Mouse (Mus musculus) liver, postnatal 0 days (tissue): Measurements from ENCODE around the gene Ces1e. TPM values are rescaled to one million over a fixed set of nuclear protein-coding genes. Genes with fewer than 3 reads are reported as not detected.
"Not testable (repeated sequence)": the region's sequence is repeated elsewhere in the genome, so short reads cannot be mapped to it uniquely, and the experiment has no call there.

Source experiments
- ATAC-seq: fragments of 200-750 bp; cut with Nextera tagmentation; 2 replicates; pipeline ENCODE4 v1.8.0; 2017; ENCODE audit warnings: mild to moderate bottlenecking, moderate library complexity
- DNase-seq: peaks from one replicate; pipeline ENCODE4 v3.0.0-alpha.2; 2016
- H3K27ac ChIP-seq: fragments of 300-500 bp; sonication (generic); 2 replicates; pipeline ENCODE4 v1.5.1; 2014; ENCODE audit warnings: antibody characterized with exemption, moderate library complexity, mild to moderate bottlenecking, low read depth
- H3K27me3 ChIP-seq: fragments of 300-500 bp; sonication (generic); 2 replicates; pipeline ENCODE4 v1.6.1; 2014; ENCODE audit warnings: low read length, control low read depth, mixed read lengths; ENCODE audit not compliant: insufficient read depth
- H3K36me3 ChIP-seq: fragments of 300-500 bp; sonication (generic); replicated peaks from 2 replicates; pipeline ENCODE4 v1.6.1; 2014; ENCODE audit warnings: mild to moderate bottlenecking, control low read depth, low read length, moderate library complexity, mixed read lengths; ENCODE audit not compliant: insufficient read depth
- H3K4me1 ChIP-seq: fragments of 300-500 bp; sonication (generic); 2 replicates; pipeline ENCODE4 v1.6.1; 2014; ENCODE audit warnings: antibody characterized with exemption, mild to moderate bottlenecking, control low read depth; ENCODE audit not compliant: insufficient read depth
- H3K4me2 ChIP-seq: fragments of 300-500 bp; sonication (generic); 2 replicates; pipeline ENCODE4 v1.6.1; 2014; ENCODE audit warnings: low read depth, mild to moderate bottlenecking, low read length, moderate library complexity, mixed read lengths
- H3K4me3 ChIP-seq: fragments of 300-500 bp; sonication (generic); 2 replicates; pipeline ENCODE4 v1.5.1; 2014; ENCODE audit warnings: low read depth, low read length
- H3K9ac ChIP-seq: fragments of 300-500 bp; sonication (generic); replicated peaks from 2 replicates; pipeline ENCODE4 v1.6.1; 2014; ENCODE audit warnings: mild to moderate bottlenecking, moderate library complexity
- H3K9me3 ChIP-seq: fragments of 300-500 bp; sonication (generic); 2 replicates; pipeline ENCODE4 v1.6.1; 2016; ENCODE audit warnings: mild to moderate bottlenecking, control low read depth, low read length, mixed read lengths
- CTCF ChIP-seq: sonication (generic); IDR thresholded peaks from 2 replicates; pipeline ENCODE4 v1.5.1; 2016; ENCODE audit warnings: antibody characterized with exemption, low read depth
- EP300 ChIP-seq: IDR thresholded peaks from 2 replicates; pipeline ENCODE4 v1.6.1; 2016; ENCODE audit warnings: antibody characterized with exemption, low read depth, mild to moderate bottlenecking
- WGBS: fragments of 180-500 bp; shearing (Covaris S2); extraction: QIAGEN DNeasy Blood & Tissue Kit; methylation state at CpG from one replicate; pipeline ENCODE4 v1.1.7; 2014; ENCODE audit not compliant: insufficient replicate concordance; 5-methylcytosine and 5-hydroxymethylcytosine counted together
- polyA plus RNA-seq: library from polyadenylated mRNA; unstranded; fragments of >200 nt; fragmentation: Nextera tagmentation; extraction: Ambion mirVana; gene quantifications from 2 replicates; pipeline ENCODE4 v1.2.1, GENCODE M21; 2015

The Ces1e gene
- polyA plus RNA-seq, 1 experiment from 2014 or later, result 5.4 TPM

- Histone ChIP-seq H3K9ac (no peak overlapping the region), H3K27me3 (no peaks in the 10 kb centered on the region), H3K9me3 (no peaks in the 10 kb centered on the region), H3K36me3 (no peaks in the 10 kb centered on the region), H3K4me3 (no peak overlapping the region), H3K27ac (no peak overlapping the region), H3K4me2 (no peak overlapping the region), H3K4me1 (no peaks in the 10 kb centered on the region)
- DNase-seq (no peak), ATAC-seq (no peak)
- TF ChIP-seq CTCF (no peak), EP300 (no peak)
- 61% methylated on average over 2 of the region's 2 CpGs for WGBS
Measured at GRCm38 (mm10) chr8:93246057-93246456, 16.6 kb upstream of the Ces1e start.

DNA sequence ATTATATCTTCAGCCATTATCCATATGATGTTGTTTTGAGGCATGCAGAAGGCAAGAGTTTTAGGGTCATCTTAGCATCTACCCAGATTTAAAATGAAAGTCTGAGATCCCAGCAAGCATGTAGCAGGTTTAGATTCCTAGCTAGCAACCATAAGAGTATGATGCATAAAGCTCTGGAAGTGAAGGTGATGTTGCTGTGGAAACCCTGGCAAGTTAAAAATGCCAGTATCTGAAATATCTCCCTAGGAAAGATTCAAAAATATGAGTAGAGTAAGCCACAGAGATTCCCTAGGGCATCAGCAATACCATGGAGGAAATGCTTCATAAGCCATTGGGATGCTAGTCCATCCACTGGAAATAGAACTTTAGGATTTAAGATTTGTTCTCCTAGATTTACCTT, 10.5 kb upstream of the Ces1e start:
- ATAC-seq (no peak), DNase-seq (no peak)
- Histone ChIP-seq H3K4me3 (no peak overlapping the region), H3K9me3 (no peaks in the 10 kb centered on the region), H3K27ac (no peak overlapping the region), H3K4me2 (no peak overlapping the region), H3K9ac (no peak overlapping the region), H3K4me1 (no peaks in the 10 kb centered on the region), H3K27me3 (no peaks in the 10 kb centered on the region), H3K36me3 (no peaks in the 10 kb centered on the region)
- no peak for TF ChIP-seq CTCF
- TF ChIP-seq EP300, result no peak

DNA sequence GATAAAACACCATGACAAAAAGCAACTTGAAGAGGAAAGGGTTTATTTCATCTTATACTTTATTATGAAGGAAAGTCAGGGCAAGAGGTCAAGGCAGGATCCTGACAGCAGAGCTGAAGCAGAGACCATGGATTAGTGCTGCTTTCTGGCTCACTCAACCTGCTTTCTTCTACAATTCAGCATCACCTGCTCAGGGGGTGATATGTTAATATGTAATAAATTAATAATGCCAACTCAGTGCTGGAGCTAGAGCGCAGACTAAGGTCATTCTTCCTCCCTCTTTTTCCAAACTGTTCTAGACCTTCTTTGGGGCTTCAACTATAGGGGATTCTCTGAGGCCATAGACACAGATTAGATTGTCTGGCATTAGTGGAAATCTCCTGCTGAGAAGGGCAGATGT, 6.3 kb upstream of the Ces1e start:
- no peaks in the 10 kb centered on the region for H3K27me3 ChIP-seq
- no peak for TF ChIP-seq CTCF
- no peak for TF ChIP-seq EP300
- no peaks in the 10 kb centered on the region for H3K9me3 ChIP-seq
- ATAC-seq, result no peak
- H3K4me2 ChIP-seq, result no peak overlapping the region
- no peaks in the 10 kb centered on the region for H3K4me1 ChIP-seq
- 80% methylated on average over 1 of the region's 1 CpGs for WGBS
- no peak for DNase-seq
- H3K36me3 ChIP-seq, result no peaks in the 10 kb centered on the region
- H3K4me3 ChIP-seq, result no peak overlapping the region
- no peak overlapping the region for H3K9ac ChIP-seq
- no peak overlapping the region for H3K27ac ChIP-seq

- H3K27me3 ChIP-seq, result no peaks in the 10 kb centered on the region
- no peaks in the 10 kb centered on the region for H3K36me3 ChIP-seq
- WGBS, result 68% methylated on average over 1 of the region's 1 CpGs
- H3K9ac ChIP-seq, result no peak overlapping the region
- H3K4me2 ChIP-seq, result no peak overlapping the region
- DNase-seq, result no peak
- no peaks in the 10 kb centered on the region for H3K4me1 ChIP-seq
- H3K4me3 ChIP-seq, result no peak overlapping the region
- ATAC-seq, result no peak
- no peaks in the 10 kb centered on the region for H3K9me3 ChIP-seq
- H3K27ac ChIP-seq, result peak overlapping the region; percentile 76
- TF ChIP-seq EP300, result no peak
- no peak for TF ChIP-seq CTCF
Measured at GRCm38 (mm10) chr8:93234706-93235105, 5.3 kb upstream of the Ces1e start.

DNA sequence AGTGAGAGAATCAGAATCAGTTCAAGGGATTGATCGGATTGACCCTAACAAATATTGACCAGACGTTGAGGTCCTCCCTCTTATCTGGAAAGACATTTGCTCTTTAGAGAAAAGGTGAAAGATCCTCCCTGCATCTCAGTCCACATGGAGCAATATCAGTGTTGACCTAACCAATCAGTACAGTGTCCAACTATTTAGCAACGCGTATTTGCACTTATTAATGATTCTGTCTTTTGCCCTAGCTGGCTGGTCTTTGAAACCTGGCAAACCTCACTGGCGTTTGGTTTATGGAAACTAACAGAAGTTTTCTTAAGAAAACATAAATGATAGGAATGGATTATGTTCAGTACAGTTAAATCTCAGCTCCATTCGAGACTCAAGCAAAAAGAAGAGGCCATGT, 4.6 kb upstream of the Ces1e start:
- peak; percentile 91 for ATAC-seq

GRCm38 (mm10) chr8:93228673-93229370, 597 bp downstream of the Ces1e start:
- no peak overlapping the region for H3K4me3 ChIP-seq
- H3K9ac ChIP-seq, result no peak overlapping the region
- H3K27ac ChIP-seq, result peak overlapping the region; percentile 69
- H3K27me3 ChIP-seq, result no peaks in the 10 kb centered on the region
- ATAC-seq, result peak; percentile 69
- peaks cover 3% of the 10 kb centered on the region for H3K4me1 ChIP-seq
- no peaks in the 10 kb centered on the region for H3K9me3 ChIP-seq
- no peak for DNase-seq
- 49% methylated on average over 11 of the region's 11 CpGs for WGBS
- H3K36me3 ChIP-seq, result no peaks in the 10 kb centered on the region
- no peak for TF ChIP-seq EP300
- H3K4me2 ChIP-seq, result peak overlapping the region; percentile 26; the same call in 1 of the 2 replicates

More for the DNA sequence above, 4.6 kb upstream of the Ces1e start:
- Histone ChIP-seq H3K4me1 (peaks cover 3% of the 10 kb centered on the region; the same call in 1 of the 2 replicates), H3K4me2 (no peak overlapping the region), H3K4me3 (no peak overlapping the region), H3K27me3 (no peaks in the 10 kb centered on the region), H3K9ac (no peak overlapping the region), H3K9me3 (no peaks in the 10 kb centered on the region), H3K27ac (peak overlapping the region; percentile 76), H3K36me3 (no peaks in the 10 kb centered on the region)
- DNase-seq, result no peak
- TF ChIP-seq EP300 (peak; percentile 82), CTCF (no peak)
- WGBS, result 54% methylated on average over 6 of the region's 6 CpGs

- ATAC-seq, H3K4me3 ChIP-seq, H3K36me3 ChIP-seq, H3K9ac ChIP-seq, DNase-seq, H3K4me1 ChIP-seq, H3K27me3 ChIP-seq, H3K4me2 ChIP-seq, H3K9me3 ChIP-seq, H3K27ac ChIP-seq: not testable (repeated sequence)
- WGBS, result 77% methylated on average over 1 of the region's 1 CpGs
Measured at GRCm38 (mm10) chr8:93226471-93226870, 2.9 kb downstream of the Ces1e start.
